Mouse (Mus musculus): ENCODE data around the gene Jagn1. TPM values are rescaled to one million over a fixed set of nuclear protein-coding genes. Genes with fewer than 3 reads are reported as not detected.

Jagn1 gene
- 82.6 and 89.7 TPM in 2 replicates for polyA plus RNA-seq (2015; fragmentation: Nextera tagmentation; extraction: Ambion mirVana)

- peaks cover 9% of the 10 kb centered on the region; the same call in 1 of the 2 replicates for H3K36me3 ChIP-seq (ENCODE audit: control insufficient read depth, insufficient read depth, low read length)
- peak; percentile 88 for ATAC-seq
- H3K27me3 ChIP-seq (replicated peaks; ENCODE audit: control insufficient read depth, insufficient read depth, low read length) = no peaks in the 10 kb centered on the region
- peaks cover 7% of the 10 kb centered on the region; the same call in 1 of the 2 replicates for H3K4me1 ChIP-seq (ENCODE audit: control insufficient read depth, insufficient read depth, low read length)
- H3K4me3 ChIP-seq (ENCODE audit: low read length) = peak within 1 kb of the TSS; percentile 79
- WGBS = under 1% methylated on average over 45 of the region's 45 CpGs
- H3K27ac ChIP-seq (ENCODE audit: low read length) = peak within 1 kb of the TSS; percentile 67
- peak within 1 kb of the TSS; percentile 87 for H3K4me2 ChIP-seq (ENCODE audit: low read depth, low read length)
- no peaks in the 10 kb centered on the region for H3K9me3 ChIP-seq (ENCODE audit: control insufficient read depth, low read length)
- peak within 1 kb of the TSS; percentile 94 for H3K9ac ChIP-seq (ENCODE audit: low read depth, low read length)
Measured at GRCm38 (mm10) chr6:113442442-113443090, at the start of gene Jagn1. Gene Jagn1, plus strand, starts transcription at chr6:113442569.

DNA sequence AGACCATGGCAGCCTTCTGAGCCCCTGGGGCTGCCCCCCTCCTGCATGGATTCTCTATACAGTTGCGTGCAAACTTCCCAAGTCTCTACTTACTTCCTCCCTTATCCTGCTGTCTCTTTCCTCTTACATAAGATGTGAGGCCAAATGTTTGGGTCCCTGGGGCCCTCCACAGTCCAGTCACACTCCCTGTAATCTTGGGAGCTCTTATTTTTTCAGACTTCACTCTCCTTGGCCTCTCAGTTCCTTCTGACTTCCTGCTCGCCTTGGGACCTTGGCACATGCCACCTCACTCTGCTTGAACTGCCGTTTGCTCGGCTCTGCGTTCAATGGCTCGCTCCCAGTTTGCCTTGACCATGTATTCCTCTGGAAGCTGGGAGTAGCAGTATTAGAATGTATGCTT lies 48.4 kb upstream of the Jagn1 start:
- 86% methylated on average over 6 of the region's 6 CpGs for WGBS
- Histone ChIP-seq H3K4me3 (ENCODE audit: low read length) (no peak overlapping the region), H3K4me1 (ENCODE audit: control insufficient read depth, insufficient read depth, low read length) (peaks cover 26% of the 10 kb centered on the region), H3K4me2 (ENCODE audit: low read depth, low read length) (no peak overlapping the region), H3K36me3 (ENCODE audit: control insufficient read depth, insufficient read depth, low read length) (0 out of 2 replicates have a peak, but pooled peaks cover 4% of the 10 kb centered on the region), H3K27me3 (replicated peaks; ENCODE audit: control insufficient read depth, insufficient read depth, low read length) (no peaks in the 10 kb centered on the region), H3K27ac (ENCODE audit: low read length) (no peak overlapping the region), H3K9me3 (ENCODE audit: control insufficient read depth, low read length) (no peaks in the 10 kb centered on the region), H3K9ac (ENCODE audit: low read depth, low read length) (no peak overlapping the region)
- ATAC-seq = no peak

GRCm38 (mm10) chr6:113394811-113395210 lies 47.6 kb upstream of the Jagn1 start:
- H3K4me2 ChIP-seq (ENCODE audit: low read depth, low read length) = no peak overlapping the region
- H3K4me1 ChIP-seq (ENCODE audit: control insufficient read depth, insufficient read depth, low read length) = peaks cover 25% of the 10 kb centered on the region
- no peak overlapping the region for H3K27ac ChIP-seq (ENCODE audit: low read length)
- no peak overlapping the region for H3K4me3 ChIP-seq (ENCODE audit: low read length)
- 0 out of 2 replicates have a peak, but pooled peaks cover 4% of the 10 kb centered on the region for H3K36me3 ChIP-seq (ENCODE audit: control insufficient read depth, insufficient read depth, low read length)
- ATAC-seq = no peak
- no peaks in the 10 kb centered on the region for H3K9me3 ChIP-seq (ENCODE audit: control insufficient read depth, low read length)
- H3K9ac ChIP-seq (ENCODE audit: low read depth, low read length) = no peak overlapping the region
- WGBS = 92% methylated on average over 11 of the region's 11 CpGs
- no peaks in the 10 kb centered on the region for H3K27me3 ChIP-seq (replicated peaks; ENCODE audit: control insufficient read depth, insufficient read depth, low read length)

GRCm38 (mm10) chr6:113395501-113395900 lies 46.9 kb upstream of the Jagn1 start:
- 92% methylated on average over 6 of the region's 6 CpGs for WGBS
- Histone ChIP-seq H3K4me3 (ENCODE audit: low read length) (no peak overlapping the region), H3K27ac (ENCODE audit: low read length) (no peak overlapping the region), H3K9ac (ENCODE audit: low read depth, low read length) (no peak overlapping the region), H3K36me3 (ENCODE audit: control insufficient read depth, insufficient read depth, low read length) (0 out of 2 replicates have a peak, but pooled peaks cover 4% of the 10 kb centered on the region), H3K4me2 (ENCODE audit: low read depth, low read length) (no peak overlapping the region), H3K9me3 (ENCODE audit: control insufficient read depth, low read length) (no peaks in the 10 kb centered on the region), H3K27me3 (replicated peaks; ENCODE audit: control insufficient read depth, insufficient read depth, low read length) (no peaks in the 10 kb centered on the region), H3K4me1 (ENCODE audit: control insufficient read depth, insufficient read depth, low read length) (peaks cover 21% of the 10 kb centered on the region; the same call in 1 of the 2 replicates)
- no peak for ATAC-seq

- H3K9ac ChIP-seq (ENCODE audit: low read depth, low read length) = no peak overlapping the region
- 0 out of 2 replicates have a peak overlapping the region, but pooled peaks have one; percentile 7 for H3K27ac ChIP-seq (ENCODE audit: low read length)
- peaks cover 16% of the 10 kb centered on the region; the same call in 1 of the 2 replicates for H3K4me1 ChIP-seq (ENCODE audit: control insufficient read depth, insufficient read depth, low read length)
- 79% methylated on average over 10 of the region's 10 CpGs for WGBS
- H3K27me3 ChIP-seq (replicated peaks; ENCODE audit: control insufficient read depth, insufficient read depth, low read length) = no peaks in the 10 kb centered on the region
- no peaks in the 10 kb centered on the region for H3K9me3 ChIP-seq (ENCODE audit: control insufficient read depth, low read length)
- H3K4me2 ChIP-seq (ENCODE audit: low read depth, low read length) = no peak overlapping the region
- 0 out of 2 replicates have a peak, but pooled peaks cover 4% of the 10 kb centered on the region for H3K36me3 ChIP-seq (ENCODE audit: control insufficient read depth, insufficient read depth, low read length)
- peak; percentile 52 for ATAC-seq
- H3K4me3 ChIP-seq (ENCODE audit: low read length) = no peak overlapping the region
Measured at GRCm38 (mm10) chr6:113396270-113397030, 45.9 kb upstream of the Jagn1 start.

DNA sequence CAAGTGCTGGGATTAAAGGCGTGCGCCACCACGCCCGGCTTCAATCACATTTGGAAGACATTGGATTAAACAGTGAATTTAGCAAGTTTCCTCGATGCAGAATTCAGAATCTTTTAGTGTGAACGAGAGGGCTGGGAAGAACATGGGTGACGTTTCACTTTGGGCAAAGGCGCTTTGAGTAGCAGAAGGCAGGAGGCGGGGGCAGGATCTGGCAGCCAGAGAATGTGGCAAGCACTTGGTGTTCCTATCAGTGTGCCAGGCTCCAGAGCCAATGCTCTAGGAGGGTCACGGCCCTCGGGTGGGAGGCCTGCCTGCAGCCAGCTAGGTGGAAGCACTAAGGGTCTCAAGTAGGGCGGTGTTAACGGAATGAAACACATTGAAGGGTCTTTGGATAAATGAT lies 40.3 kb upstream of the Jagn1 start:
- Histone ChIP-seq H3K27me3 (replicated peaks; ENCODE audit: control insufficient read depth, insufficient read depth, low read length) (no peaks in the 10 kb centered on the region), H3K4me1 (ENCODE audit: control insufficient read depth, insufficient read depth, low read length) (0 out of 2 replicates have a peak, but pooled peaks cover 9% of the 10 kb centered on the region), H3K27ac (ENCODE audit: low read length) (no peak overlapping the region), H3K9ac (ENCODE audit: low read depth, low read length) (no peak overlapping the region), H3K36me3 (ENCODE audit: control insufficient read depth, insufficient read depth, low read length) (no peaks in the 10 kb centered on the region), H3K4me2 (ENCODE audit: low read depth, low read length) (no peak overlapping the region), H3K4me3 (ENCODE audit: low read length) (no peak overlapping the region), H3K9me3 (ENCODE audit: control insufficient read depth, low read length) (no peaks in the 10 kb centered on the region)
- WGBS = 90% methylated on average over 13 of the region's 13 CpGs
- ATAC-seq = no peak

- Histone ChIP-seq H3K9me3 (ENCODE audit: control insufficient read depth, low read length) (no peaks in the 10 kb centered on the region), H3K9ac (ENCODE audit: low read depth, low read length) (peak overlapping the region; percentile 11; the same call in 1 of the 2 replicates), H3K4me3 (ENCODE audit: low read length) (no peak overlapping the region), H3K27me3 (replicated peaks; ENCODE audit: control insufficient read depth, insufficient read depth, low read length) (no peaks in the 10 kb centered on the region), H3K4me2 (ENCODE audit: low read depth, low read length) (no peak overlapping the region), H3K36me3 (ENCODE audit: control insufficient read depth, insufficient read depth, low read length) (no peaks in the 10 kb centered on the region), H3K4me1 (ENCODE audit: control insufficient read depth, insufficient read depth, low read length) (0 out of 2 replicates have a peak, but pooled peaks cover 9% of the 10 kb centered on the region), H3K27ac (ENCODE audit: low read length) (peak overlapping the region; percentile 65)
- ATAC-seq = peak; percentile 79
- 64% methylated on average over 12 of the region's 12 CpGs for WGBS
Measured at GRCm38 (mm10) chr6:113404649-113405448, 37.5 kb upstream of the Jagn1 start.

DNA sequence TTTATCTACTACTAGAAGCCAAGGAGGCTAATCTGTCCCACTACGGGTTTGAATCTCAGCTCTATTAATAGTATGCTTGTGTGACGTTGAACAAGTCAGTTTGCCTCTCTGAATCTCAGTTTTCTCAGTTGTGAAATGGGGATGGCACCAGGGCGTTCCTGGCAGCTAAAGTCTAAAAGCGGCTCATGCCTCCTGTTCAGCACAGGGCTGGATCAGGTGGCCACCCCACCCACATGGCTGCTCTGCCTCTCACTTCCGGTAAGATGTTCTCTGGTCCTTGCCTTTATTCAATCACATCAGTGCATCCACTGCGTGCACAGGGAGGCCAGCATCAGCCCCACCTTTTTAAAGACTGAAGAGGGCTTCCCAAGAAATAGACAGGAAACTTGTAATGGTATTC lies 36.9 kb upstream of the Jagn1 start:
- H3K9ac ChIP-seq (ENCODE audit: low read depth, low read length) = no peak overlapping the region
- H3K4me3 ChIP-seq (ENCODE audit: low read length) = no peak overlapping the region
- H3K27ac ChIP-seq (ENCODE audit: low read length) = no peak overlapping the region
- ATAC-seq = no peak
- 79% methylated on average over 6 of the region's 6 CpGs for WGBS
- H3K4me1 ChIP-seq (ENCODE audit: control insufficient read depth, insufficient read depth, low read length) = 0 out of 2 replicates have a peak, but pooled peaks cover 9% of the 10 kb centered on the region
- no peak overlapping the region for H3K4me2 ChIP-seq (ENCODE audit: low read depth, low read length)
- no peaks in the 10 kb centered on the region for H3K9me3 ChIP-seq (ENCODE audit: control insufficient read depth, low read length)
- H3K36me3 ChIP-seq (ENCODE audit: control insufficient read depth, insufficient read depth, low read length) = no peaks in the 10 kb centered on the region
- no peaks in the 10 kb centered on the region for H3K27me3 ChIP-seq (replicated peaks; ENCODE audit: control insufficient read depth, insufficient read depth, low read length)

GRCm38 (mm10) chr6:113406683-113407082 lies 35.7 kb upstream of the Jagn1 start:
- H3K4me1 ChIP-seq (ENCODE audit: control insufficient read depth, insufficient read depth, low read length) = 0 out of 2 replicates have a peak, but pooled peaks cover 9% of the 10 kb centered on the region
- no peak overlapping the region for H3K4me2 ChIP-seq (ENCODE audit: low read depth, low read length)
- H3K4me3 ChIP-seq (ENCODE audit: low read length) = no peak overlapping the region
- no peak overlapping the region for H3K9ac ChIP-seq (ENCODE audit: low read depth, low read length)
- H3K36me3 ChIP-seq (ENCODE audit: control insufficient read depth, insufficient read depth, low read length) = no peaks in the 10 kb centered on the region
- no peak overlapping the region for H3K27ac ChIP-seq (ENCODE audit: low read length)
- no peaks in the 10 kb centered on the region for H3K9me3 ChIP-seq (ENCODE audit: control insufficient read depth, low read length)
- WGBS = 83% methylated on average over 9 of the region's 9 CpGs
- no peak for ATAC-seq
- no peaks in the 10 kb centered on the region for H3K27me3 ChIP-seq (replicated peaks; ENCODE audit: control insufficient read depth, insufficient read depth, low read length)

All from intestine, embryonic 16.5 days (tissue).